Mouse (Mus musculus): ENCODE data around the gene Mbd3l2. TPM values are rescaled to one million over a fixed set of nuclear protein-coding genes. Genes with fewer than 3 reads are reported as not detected.

The Mbd3l2 gene
- total and polyA plus RNA-seq, 3 experiments: not detected

DNA sequence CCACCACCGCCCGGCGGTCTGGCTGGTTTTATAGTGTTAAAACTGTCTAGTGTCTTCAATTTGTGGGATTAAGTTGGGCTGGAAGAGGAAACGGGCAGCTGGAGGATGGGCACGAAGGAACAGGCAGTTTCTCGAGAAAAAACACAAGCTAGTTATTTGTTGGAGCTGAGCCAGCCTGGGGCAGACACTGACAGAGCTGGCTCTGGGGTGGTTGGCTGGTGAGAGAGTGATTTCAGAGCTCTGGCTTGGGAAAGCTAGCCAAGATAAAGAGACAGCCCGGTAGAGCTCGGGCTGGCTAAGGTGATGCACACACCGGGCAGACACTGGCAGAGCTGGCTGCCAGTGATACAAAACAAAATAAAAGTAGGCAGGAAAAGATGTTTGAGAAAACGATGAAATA, 1.2 kb downstream of the Mbd3l2 start:
- in situ Hi-C loops (cut with MboI; ENCODE audit: low pct_ligation_motif_present, low pct_unique_long_range_greater_than_20kb, low sequenced_read_pairs) (no loop called here), dilution Hi-C loops (cut with MboI; ENCODE audit: extremely low pct_ligation_motif_present, extremely low pct_unique_long_range_greater_than_20kb, low sequenced_read_pairs) (no loop called here)
- H3K4me1 ChIP-seq (ENCODE audit: control insufficient read depth in 1 of 2, insufficient read depth in 2 of 2): peaks cover 2 to 4% of the 10 kb centered on the region in 2 experiments; a peak in 1 of 4 replicates
- no peak overlapping the region for H3K4me2 ChIP-seq (ENCODE audit: insufficient read depth, low read depth, poor library complexity, severe bottlenecking)
- no peak for DNase-seq (ENCODE audit: extremely low read depth)
- H3K9me3 ChIP-seq (replicated peaks; ENCODE audit: low read length): no peaks in the 10 kb centered on the region
- H3K27me3 ChIP-seq (replicated peaks): no peaks in the 10 kb centered on the region
- TF ChIP-seq NRF1 (IDR thresholded peaks at IDR 0.05; ENCODE audit: low read depth, low read length): no peak
- no peaks in the 10 kb centered on the region for H3K79me2 ChIP-seq (replicated peaks; ENCODE audit: control insufficient read depth, extremely low read depth, insufficient read depth, poor library complexity, severe bottlenecking)
- H3K27ac ChIP-seq (ENCODE audit: insufficient read depth, low read depth): no peak overlapping the region
- H3K36me3 ChIP-seq (replicated peaks in 1 of 2; ENCODE audit: control insufficient read depth in 1 of 2, insufficient read depth in 1 of 2, low read length in 1 of 2): no peaks in the 10 kb centered on the region
- H3K9ac ChIP-seq (ENCODE audit: insufficient read depth, low read depth): no peak overlapping the region
- no peak overlapping the region for H3K4me3 ChIP-seq (replicated peaks in 1 of 3; ENCODE audit: low read depth in 2 of 3, low read length in 2 of 3, poor library complexity in 1 of 3)

DNA sequence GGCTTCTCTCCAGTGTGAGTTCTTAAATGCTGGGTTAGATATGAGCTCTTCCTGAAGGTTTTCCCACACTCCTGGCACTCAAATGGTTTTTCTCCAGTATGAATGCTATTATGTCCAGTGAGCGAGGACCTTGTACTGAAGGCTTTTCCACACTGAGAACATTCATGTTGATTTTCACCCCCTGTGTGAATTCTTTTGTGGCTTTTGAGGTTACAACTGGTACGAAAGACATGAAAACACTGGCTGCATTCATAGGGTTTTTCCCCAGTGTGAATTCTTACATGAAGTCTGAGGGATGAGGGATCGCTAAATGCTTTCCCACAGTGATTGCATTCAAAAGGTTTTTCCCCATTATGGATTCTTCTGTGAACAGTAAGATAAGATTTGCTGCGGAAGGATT, 26.1 kb downstream of the Mbd3l2 start:
- H3K9me3 ChIP-seq (replicated peaks; ENCODE audit: low read length): peaks cover 5% of the 10 kb centered on the region
- dilution Hi-C loops (cut with MboI; ENCODE audit: extremely low pct_ligation_motif_present, extremely low pct_unique_long_range_greater_than_20kb, low sequenced_read_pairs): no loop called here
- DNase-seq (ENCODE audit: extremely low read depth): no peak
- H3K4me2 ChIP-seq (ENCODE audit: insufficient read depth, low read depth, poor library complexity, severe bottlenecking): no peak overlapping the region
- no peaks in the 10 kb centered on the region for H3K79me2 ChIP-seq (replicated peaks; ENCODE audit: control insufficient read depth, extremely low read depth, insufficient read depth, poor library complexity, severe bottlenecking)
- H3K4me3 ChIP-seq (replicated peaks in 1 of 3; ENCODE audit: low read depth in 2 of 3, low read length in 2 of 3, poor library complexity in 1 of 3): no peak overlapping the region
- TF ChIP-seq CHD1 (IDR thresholded peaks at IDR 0.05; ENCODE audit: low read depth, low read length) (no peak), MAZ (IDR thresholded peaks at IDR 0.05; ENCODE audit: low read depth, low read length) (no peak), HCFC1 (IDR thresholded peaks at IDR 0.05; ENCODE audit: low read depth, low read length) (no peak), MAX (IDR thresholded peaks at IDR 0.05; ENCODE audit: low read length) (no peak), MEF2A (IDR thresholded peaks at IDR 0.05; ENCODE audit: borderline replicate concordance, low read depth, low read length) (no peak)
- H3K4me1 ChIP-seq (ENCODE audit: control insufficient read depth in 1 of 2, insufficient read depth in 2 of 2): no peaks in the 10 kb centered on the region
- in situ Hi-C loops (cut with MboI; ENCODE audit: low pct_ligation_motif_present, low pct_unique_long_range_greater_than_20kb, low sequenced_read_pairs): no loop called here
- no peak overlapping the region for H3K9ac ChIP-seq (ENCODE audit: insufficient read depth, low read depth)
- H3K27ac ChIP-seq (ENCODE audit: insufficient read depth, low read depth): no peak overlapping the region
- H3K36me3 ChIP-seq (replicated peaks in 1 of 2; ENCODE audit: control insufficient read depth in 1 of 2, insufficient read depth in 1 of 2, low read length in 1 of 2): no peaks in the 10 kb centered on the region
- H3K27me3 ChIP-seq (replicated peaks): no peaks in the 10 kb centered on the region

GRCm38 (mm10) chr9:18467350-18467749, 36.9 kb downstream of the Mbd3l2 start:
- H3K9ac ChIP-seq (ENCODE audit: insufficient read depth, low read depth): no peak overlapping the region
- no peak for TF ChIP-seq E2F4 (IDR thresholded peaks at IDR 0.05; ENCODE audit: insufficient replicate concordance, low read depth, low read length)
- TF ChIP-seq BHLHE40 (IDR thresholded peaks at IDR 0.05; ENCODE audit: low read depth, low read length): no peak
- TF ChIP-seq SIN3A (IDR thresholded peaks at IDR 0.05; ENCODE audit: low read length): no peak
- no peak for TF ChIP-seq MXI1 (IDR thresholded peaks at IDR 0.05; ENCODE audit: low read depth, low read length)
- TF ChIP-seq MEF2A (IDR thresholded peaks at IDR 0.05; ENCODE audit: borderline replicate concordance, low read depth, low read length): no peak
- no peak for TF ChIP-seq ELF1 (IDR thresholded peaks at IDR 0.05; ENCODE audit: low read depth, low read length)
- no peak for TF ChIP-seq POLR2A (IDR thresholded peaks at IDR 0.05; ENCODE audit: low read depth, low read length)
- TF ChIP-seq ZC3H11A (IDR thresholded peaks at IDR 0.05; ENCODE audit: low read depth, low read length): no peak
- no peak for TF ChIP-seq ZMIZ1 (IDR thresholded peaks at IDR 0.05; ENCODE audit: low read depth, low read length)
- no peak for TF ChIP-seq MAZ (IDR thresholded peaks at IDR 0.05; ENCODE audit: low read depth, low read length)
- TF ChIP-seq MYC (IDR thresholded peaks at IDR 0.05; ENCODE audit: low read depth, low read length): no peak
- no peak for TF ChIP-seq MAFK (IDR thresholded peaks at IDR 0.05; ENCODE audit: insufficient replicate concordance, low read length)
- no peak for TF ChIP-seq NRF1 (IDR thresholded peaks at IDR 0.05; ENCODE audit: low read depth, low read length)
- no peak for TF ChIP-seq NELFE (IDR thresholded peaks at IDR 0.05; ENCODE audit: low read depth, low read length)
- TF ChIP-seq GABPA (IDR thresholded peaks at IDR 0.05; ENCODE audit: insufficient replicate concordance, low read depth, low read length): no peak
- TF ChIP-seq UBTF (IDR thresholded peaks at IDR 0.05; ENCODE audit: low read depth, low read length): no peak
- no peak for TF ChIP-seq HCFC1 (IDR thresholded peaks at IDR 0.05; ENCODE audit: low read depth, low read length)
- no peak for TF ChIP-seq TBP (conservative IDR thresholded peaks at IDR 0.05; ENCODE audit: low read depth, low read length)
- TF ChIP-seq USF1 (IDR thresholded peaks at IDR 0.05; ENCODE audit: low read depth, low read length): no peak
- no peaks in the 10 kb centered on the region for H3K79me2 ChIP-seq (replicated peaks; ENCODE audit: control insufficient read depth, extremely low read depth, insufficient read depth, poor library complexity, severe bottlenecking)
- no peak overlapping the region for H3K4me3 ChIP-seq (replicated peaks in 1 of 3; ENCODE audit: low read depth in 2 of 3, low read length in 2 of 3, poor library complexity in 1 of 3)
- in situ Hi-C loops (cut with MboI; ENCODE audit: low pct_ligation_motif_present, low pct_unique_long_range_greater_than_20kb, low sequenced_read_pairs) (no loop called here), dilution Hi-C loops (cut with MboI; ENCODE audit: extremely low pct_ligation_motif_present, extremely low pct_unique_long_range_greater_than_20kb, low sequenced_read_pairs) (no loop called here)
- H3K9me3 ChIP-seq (replicated peaks; ENCODE audit: low read length): no peaks in the 10 kb centered on the region
- no peak for DNase-seq (ENCODE audit: extremely low read depth)
- H3K4me2 ChIP-seq (ENCODE audit: insufficient read depth, low read depth, poor library complexity, severe bottlenecking): no peak overlapping the region
- H3K36me3 ChIP-seq (replicated peaks in 1 of 2; ENCODE audit: control insufficient read depth in 1 of 2, insufficient read depth in 1 of 2, low read length in 1 of 2): no peaks in the 10 kb centered on the region
- H3K27ac ChIP-seq (ENCODE audit: insufficient read depth, low read depth): no peak overlapping the region
- H3K27me3 ChIP-seq (replicated peaks): no peaks in the 10 kb centered on the region
- peaks cover 0 to 3% of the 10 kb centered on the region in 2 experiments; a peak in 1 of 4 replicates for H3K4me1 ChIP-seq (ENCODE audit: control insufficient read depth in 1 of 2, insufficient read depth in 2 of 2)

Measured in CH12.LX (cell line).